Mouse (Mus musculus): ENCODE data around the gene Pla2g12b.

DNA sequence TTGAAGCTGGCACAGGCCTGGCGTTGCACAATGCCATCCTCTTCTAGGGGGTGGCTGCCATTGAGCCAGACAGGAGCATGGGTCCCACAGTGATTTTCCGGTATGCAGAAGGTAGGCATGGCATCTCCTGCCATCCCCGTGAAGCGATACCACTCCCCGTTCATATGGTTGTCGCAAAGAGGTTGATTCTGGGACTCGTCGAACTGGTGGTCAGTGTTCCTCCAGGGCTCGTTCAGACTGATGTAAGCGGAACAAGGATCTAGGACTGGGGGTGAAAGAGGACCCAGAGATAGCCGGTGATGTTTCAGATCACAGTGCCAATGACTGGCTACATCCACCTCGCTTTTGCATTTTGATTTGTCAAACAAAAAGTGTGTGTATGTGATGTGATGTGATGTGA, 35.2 kb downstream of the Pla2g12b start:
- TF ChIP-seq POLR2A (IDR thresholded peaks at IDR 0.05; ENCODE audit: control insufficient read depth, low read depth, low read length) = no peak
- no peak for TF ChIP-seq CTCF (IDR thresholded peaks at IDR 0.05; ENCODE audit: control insufficient read depth, insufficient read depth, insufficient replicate concordance, low read depth, low read length)

All from testis, adult 2 months (tissue).